Mouse (Mus musculus) ES-Bruce4 (cell line): ENCODE measurements at regions not wholly inside any gene's neighbourhood (a gene's known extent, or its start where the extent isn't known, plus 50 kb on each side); places are given as distances from the start of the nearest gene placed in this dataset.

ENCODE experiments used
- H3K27ac ChIP-seq: 2 replicates; pipeline ENCODE4 v1.5.1; 2012; ENCODE audit warnings: low read length, inconsistent platforms; ENCODE audit not compliant: insufficient read depth
- H3K27me3 ChIP-seq: 2 replicates; pipeline ENCODE4 v1.6.1; 2012; ENCODE audit warnings: mild to moderate bottlenecking, low read length, inconsistent platforms; ENCODE audit not compliant: control insufficient read depth, poor library complexity, insufficient read depth, severe bottlenecking
- H3K36me3 ChIP-seq: 2 replicates; pipeline ENCODE4 v1.6.1; 2012; ENCODE audit warnings: inconsistent platforms, mild to moderate bottlenecking, low read length, moderate library complexity; ENCODE audit not compliant: control insufficient read depth, poor library complexity, insufficient read depth, severe bottlenecking
- H3K4me1 ChIP-seq: one replicate; pipeline ENCODE4 v1.8.1; 2011; ENCODE audit warnings: low read length; ENCODE audit not compliant: control insufficient read depth, insufficient read depth
- H3K4me3 ChIP-seq: 2 replicates; pipeline ENCODE4 v1.5.1; 2011; ENCODE audit warnings: low read depth, mild to moderate bottlenecking, low read length
- H3K9ac ChIP-seq: 2 replicates; pipeline ENCODE4 v1.6.1; 2012; ENCODE audit warnings: low read depth, mild to moderate bottlenecking, inconsistent platforms; ENCODE audit not compliant: poor library complexity, severe bottlenecking
- H3K9me3 ChIP-seq: replicated peaks from 2 replicates; pipeline ENCODE4 v1.6.1; 2012; ENCODE audit warnings: mild to moderate bottlenecking, low read length, inconsistent platforms; ENCODE audit not compliant: control insufficient read depth, poor library complexity, insufficient read depth, severe bottlenecking
- CTCF ChIP-seq: IDR thresholded peaks from one replicate; pipeline ENCODE4 v1.8.1; 2011; ENCODE audit warnings: low read depth, low read length
- EP300 ChIP-seq: IDR thresholded peaks from 2 replicates; pipeline ENCODE4 v1.6.1; 2011; ENCODE audit warnings: low read depth, low read length; ENCODE audit not compliant: insufficient read depth
- POLR2A ChIP-seq: IDR thresholded peaks from one replicate; pipeline ENCODE4 v1.8.1; 2011; ENCODE audit warnings: low read length; ENCODE audit not compliant: insufficient read depth

- no peak overlapping the region for H3K4me3 ChIP-seq
- H3K9me3 ChIP-seq, result no peaks in the 10 kb centered on the region
- H3K27ac ChIP-seq, result no peak overlapping the region
- H3K27me3 ChIP-seq, result no peaks in the 10 kb centered on the region
- TF ChIP-seq EP300 (no peak), CTCF (no peak)
- H3K9ac ChIP-seq, result no peak overlapping the region
- no peaks in the 10 kb centered on the region for H3K4me1 ChIP-seq
- H3K36me3 ChIP-seq, result no peaks in the 10 kb centered on the region
These were observed 91.2 kb downstream of the Zbtb18 start for GRCm38 (mm10) chr1:177533332-177533731.

GRCm38 (mm10) chr1:177545031-177545735 is 103.0 kb downstream of the Zbtb18 start:
- Histone ChIP-seq H3K27ac (no peak overlapping the region), H3K36me3 (no peaks in the 10 kb centered on the region), H3K9me3 (no peaks in the 10 kb centered on the region), H3K9ac (no peak overlapping the region), H3K27me3 (no peaks in the 10 kb centered on the region), H3K4me1 (no peaks in the 10 kb centered on the region), H3K4me3 (no peak overlapping the region)
- TF ChIP-seq POLR2A (no peak), CTCF (no peak), EP300 (no peak)

- Histone ChIP-seq H3K27me3 (no peaks in the 10 kb centered on the region), H3K4me3 (no peak overlapping the region), H3K27ac (no peak overlapping the region), H3K9ac (no peak overlapping the region), H3K4me1 (no peaks in the 10 kb centered on the region), H3K9me3 (no peaks in the 10 kb centered on the region), H3K36me3 (no peaks in the 10 kb centered on the region)
- TF ChIP-seq EP300 (no peak), POLR2A (no peak)
These were observed 105.6 kb downstream of the Zbtb18 start for GRCm38 (mm10) chr1:177547716-177548115.

- TF ChIP-seq EP300, result no peak
- no peak for TF ChIP-seq CTCF
- no peak for TF ChIP-seq POLR2A
- no peaks in the 10 kb centered on the region for H3K9me3 ChIP-seq
- H3K36me3 ChIP-seq, result no peaks in the 10 kb centered on the region
- H3K4me1 ChIP-seq, result peaks cover 2% of the 10 kb centered on the region
- H3K27me3 ChIP-seq, result no peaks in the 10 kb centered on the region
- H3K27ac ChIP-seq, result no peak overlapping the region
- no peak overlapping the region for H3K4me3 ChIP-seq
- H3K9ac ChIP-seq, result no peak overlapping the region
These were observed 113.5 kb downstream of the Zbtb18 start for GRCm38 (mm10) chr1:177555471-177556291.

GRCm38 (mm10) chr1:177557432-177557831 is 115.3 kb downstream of the Zbtb18 start:
- TF ChIP-seq EP300, result no peak
- TF ChIP-seq POLR2A, result no peak
- TF ChIP-seq CTCF, result no peak
- Histone ChIP-seq H3K27ac (no peak overlapping the region), H3K36me3 (no peaks in the 10 kb centered on the region), H3K9ac (no peak overlapping the region), H3K9me3 (no peaks in the 10 kb centered on the region), H3K4me3 (no peak overlapping the region), H3K27me3 (no peaks in the 10 kb centered on the region), H3K4me1 (peaks cover 2% of the 10 kb centered on the region)

GRCm38 (mm10) chr1:177557856-177558255 is 115.7 kb downstream of the Zbtb18 start:
- TF ChIP-seq POLR2A, result no peak
- no peak for TF ChIP-seq EP300
- no peak for TF ChIP-seq CTCF
- H3K4me1 ChIP-seq, result peaks cover 2% of the 10 kb centered on the region

More at GRCm38 (mm10) chr1:177557856-177558255, 115.7 kb downstream of the Zbtb18 start:
- Histone ChIP-seq H3K27ac (no peak overlapping the region), H3K9me3 (no peaks in the 10 kb centered on the region), H3K9ac (no peak overlapping the region), H3K4me3 (no peak overlapping the region), H3K36me3 (no peaks in the 10 kb centered on the region), H3K27me3 (no peaks in the 10 kb centered on the region)
